Mouse (Mus musculus) CH12.LX (cell line): ENCODE data around the gene Tmem88b.

Source experiments
- CTCF ChIP-seq, 2 experiments: IDR thresholded peaks in 1 of 2; conservative IDR thresholded peaks in 1 of 2; 2 replicates each; pipeline ENCODE4 v1.5.1; 2011 to 2012; ENCODE audit warnings: low read depth in 2 of 2, low read length in 2 of 2, improper control_type of control experiment in 1 of 2, inconsistent platforms in 1 of 2, mild to moderate bottlenecking in 1 of 2, moderate library complexity in 1 of 2
- GABPA ChIP-seq: IDR thresholded peaks from 2 replicates; pipeline ENCODE4 v1.6.1; 2012; ENCODE audit warnings: low read depth, low read length, improper control_type of control experiment, inconsistent platforms; ENCODE audit not compliant: insufficient replicate concordance
- RAD21 ChIP-seq: IDR thresholded peaks from 2 replicates; pipeline ENCODE4 v1.6.1; 2011; ENCODE audit warnings: low read depth, mild to moderate bottlenecking, low read length, improper control_type of control experiment, moderate library complexity
- USF2 ChIP-seq: conservative IDR thresholded peaks from 2 replicates; pipeline ENCODE4 v1.6.1; 2011; ENCODE audit warnings: low read depth, low read length, improper control_type of control experiment
- ZKSCAN1 ChIP-seq: IDR thresholded peaks from 2 replicates; pipeline ENCODE4 v1.6.1; 2012; ENCODE audit warnings: low read depth, inconsistent platforms, low read length, improper control_type of control experiment, borderline replicate concordance
- ZNF384 ChIP-seq: IDR thresholded peaks from 2 replicates; pipeline ENCODE4 v1.6.1; 2012; ENCODE audit warnings: low read depth, low read length, improper control_type of control experiment, inconsistent platforms

DNA sequence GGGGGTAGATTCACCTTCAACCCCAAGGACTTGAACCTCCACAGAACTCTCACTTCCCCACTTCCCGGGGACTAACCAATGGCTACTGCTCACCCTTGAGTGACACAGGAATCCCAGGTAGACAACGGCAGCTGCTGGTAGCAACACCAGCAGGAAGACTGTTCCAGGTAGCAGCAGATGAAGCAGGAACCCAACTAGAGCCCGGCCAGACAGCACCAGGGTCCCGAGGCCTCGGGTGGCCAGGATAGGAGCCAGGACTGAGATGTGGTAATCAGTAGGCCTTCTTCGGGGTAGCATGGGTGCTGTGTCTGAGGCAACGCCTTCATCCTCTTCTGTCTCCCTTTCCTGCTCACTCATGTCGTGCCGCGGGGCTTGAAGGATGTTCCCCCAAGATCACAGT lies 428 bp downstream of the Tmem88b start:
- TF ChIP-seq ZNF384 (no peak), CTCF (conservative IDR thresholded peaks at IDR 0.05 in 1 of 2, IDR thresholded peaks at IDR 0.05 in 1 of 2; ENCODE audit: low read depth in 2 of 2, low read length in 2 of 2) (no peak), ZKSCAN1 (no peak), USF2 (no peak), GABPA (no peak), RAD21 (no peak)
